Mouse (Mus musculus): ENCODE results near the gene Skil.

Skil gene

GRCm38 (mm10) chr3:31083507-31084245 is 11.2 kb upstream of the Skil start:
- in situ Hi-C loops (cut with MboI, MseI) = no loop called here

GRCm38 (mm10) chr3:31085000-31085399 is 9.9 kb upstream of the Skil start:
- in situ Hi-C loops (cut with MboI, MseI) = no loop called here

- in situ Hi-C loops (cut with MboI, MseI) = no loop called here
Measured at GRCm38 (mm10) chr3:31088789-31089775, 5.8 kb upstream of the Skil start.

GRCm38 (mm10) chr3:31089956-31090355 is 4.9 kb upstream of the Skil start:
- in situ Hi-C loops (cut with MboI, MseI) = no loop called here

GRCm38 (mm10) chr3:31093196-31093595 is 1.7 kb upstream of the Skil start:
- in situ Hi-C loops (cut with MboI, MseI) = no loop called here

GRCm38 (mm10) chr3:31093627-31094351 is 1.1 kb upstream of the Skil start:
- in situ Hi-C loops (cut with MboI, MseI) = no loop called here

- in situ Hi-C loops (cut with MboI, MseI) = loop anchor here (5.0 kb wide), 1 partner anchor 128 kb away; the partner anchor contains the start of gene Phc3
Measured at GRCm38 (mm10) chr3:31095179-31095490, 277 bp downstream of the Skil start.

GRCm38 (mm10) chr3:31095491-31096154 is 765 bp downstream of the Skil start:
- in situ Hi-C loops (cut with MboI, MseI) = loop anchor here (5.0 kb wide), 1 partner anchor 128 kb away; the partner anchor contains the start of gene Phc3

GRCm38 (mm10) chr3:31096155-31097101 is 1.6 kb downstream of the Skil start:
- in situ Hi-C loops (cut with MboI, MseI) = loop anchor here (5.0 kb wide), 1 partner anchor 129 kb away; the partner anchor contains the start of gene Phc3

- in situ Hi-C loops (cut with MboI, MseI) = loop anchor here (5.0 kb wide), 1 partner anchor 130 kb away; the partner anchor contains the start of gene Phc3
Measured at GRCm38 (mm10) chr3:31097102-31097720, 2.4 kb downstream of the Skil start.

GRCm38 (mm10) chr3:31097976-31098375 is 3.1 kb downstream of the Skil start:
- in situ Hi-C loops (cut with MboI, MseI) = loop anchor here (5.0 kb wide), 1 partner anchor 131 kb away; the partner anchor contains the start of gene Phc3

GRCm38 (mm10) chr3:31098556-31098955 is 3.7 kb downstream of the Skil start:
- in situ Hi-C loops (cut with MboI, MseI) = loop anchor here (5.0 kb wide), 1 partner anchor 131 kb away; the partner anchor contains the start of gene Phc3

- in situ Hi-C loops (cut with MboI, MseI) = loop anchor here (5.0 kb wide), 1 partner anchor 43 kb away; no protein-coding TSS in a partner anchor
Measured at GRCm38 (mm10) chr3:31100026-31100425, 5.2 kb downstream of the Skil start.

- in situ Hi-C loops (cut with MboI, MseI) = loop anchor here (5.0 kb wide), 1 partner anchor 44 kb away; no protein-coding TSS in a partner anchor
Measured at GRCm38 (mm10) chr3:31100802-31101201, 5.9 kb downstream of the Skil start.

GRCm38 (mm10) chr3:31104936-31105335 is 10.1 kb downstream of the Skil start:
- in situ Hi-C loops (cut with MboI, MseI) = loop anchor here (5.0 kb wide), 1 partner anchor 48 kb away; no protein-coding TSS in a partner anchor

GRCm38 (mm10) chr3:31106597-31106996 is 11.7 kb downstream of the Skil start:
- in situ Hi-C loops (cut with MboI, MseI) = no loop called here

- in situ Hi-C loops (cut with MboI, MseI) = no loop called here
Measured at GRCm38 (mm10) chr3:31107674-31108073, 12.8 kb downstream of the Skil start.

GRCm38 (mm10) chr3:31109108-31109507 is 14.2 kb downstream of the Skil start:
- in situ Hi-C loops (cut with MboI, MseI) = no loop called here

- in situ Hi-C loops (cut with MboI, MseI) = no loop called here
Measured at GRCm38 (mm10) chr3:31123098-31123497, 28.2 kb downstream of the Skil start.

Data from regulatory T cell (primary cell).